Mouse (Mus musculus): ENCODE data around the gene Prps1l1. TPM values are rescaled to one million over a fixed set of nuclear protein-coding genes. Genes with fewer than 3 reads are reported as not detected.

Gene Prps1l1
- total RNA-seq, 2 experiments from 2014 or later = not detected

DNA sequence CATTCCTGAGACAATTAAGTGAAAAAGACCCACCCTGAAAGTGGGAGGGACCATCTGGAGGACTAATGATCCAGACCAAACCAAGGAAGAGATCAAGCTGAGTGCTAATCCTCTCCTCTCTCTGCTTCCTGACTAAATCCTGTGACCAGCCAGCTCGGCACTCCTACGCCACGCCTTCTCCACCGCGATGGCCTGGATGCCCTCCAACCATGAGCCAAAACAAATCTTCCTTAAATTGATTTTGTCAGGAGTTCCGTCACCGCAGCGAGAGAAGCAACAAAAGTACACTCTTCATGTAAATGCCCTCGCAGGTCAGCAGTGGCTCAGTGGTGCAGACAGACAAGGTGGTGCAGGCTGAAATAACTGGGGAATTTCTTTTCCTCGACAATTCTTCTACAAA is 37.5 kb downstream of the Prps1l1 start:
- no peak for DNase-seq (ENCODE audit: low spot score in 2 of 2)

GRCm38 (mm10) chr12:35025916-35026432 is 41.4 kb downstream of the Prps1l1 start:
- DNase-seq (ENCODE audit: low spot score in 2 of 2) = no peak

DNA sequence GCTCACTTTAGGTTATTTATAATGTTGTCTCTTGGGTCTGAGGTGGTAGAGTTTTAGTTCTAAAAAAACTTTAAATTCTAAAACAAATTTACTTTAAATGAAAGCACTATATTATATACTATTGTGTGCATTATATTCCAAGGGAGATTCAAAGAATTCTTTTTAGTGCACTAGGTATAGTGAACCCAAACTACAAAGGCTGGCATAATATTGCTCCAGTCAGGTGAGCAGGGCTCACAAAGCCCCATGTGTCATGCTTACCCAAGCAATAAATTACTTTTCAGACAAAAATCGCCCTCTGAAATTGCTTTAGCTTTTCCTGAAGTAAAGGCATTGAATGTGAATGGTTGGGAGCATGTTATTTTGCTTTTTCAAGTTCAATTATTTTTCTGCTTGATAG is 43.0 kb downstream of the Prps1l1 start:
- DNase-seq (ENCODE audit: low spot score in 2 of 2) = no peak

Other genes starting within 250 kb of the Prps1l1 start
- gene Hdac9, start 67.7 kb upstream of the Prps1l1 start, total RNA-seq (2021) = 10 to 100 TPM; 18.7 to 22.5 TPM
- gene Snx13, start 62.4 kb downstream of the Prps1l1 start, total RNA-seq (2021) = 10 to 100 TPM; 29.4 to 34.2 TPM